Mouse (Mus musculus) forebrain, embryonic 10.5 days (tissue): Measurements from ENCODE around the gene Mvb12b. TPM values are rescaled to one million over a fixed set of nuclear protein-coding genes. Genes with fewer than 3 reads are reported as not detected.

Experiments
- DNase-seq: peaks from one replicate; pipeline ENCODE4 v3.0.0-alpha.2; 2017; ENCODE audit warnings: low spot score; ENCODE audit errors: extremely low spot score
- H3K27ac ChIP-seq: fragments of 300-500 bp; sonication (generic); 2 replicates; pipeline ENCODE4 v1.5.1; 2016; ENCODE audit warnings: mild to moderate bottlenecking
- H3K27me3 ChIP-seq: fragments of 300-500 bp; sonication (generic); 2 replicates; pipeline ENCODE4 v1.6.1; 2016; ENCODE audit warnings: mild to moderate bottlenecking; ENCODE audit not compliant: poor library complexity, severe bottlenecking
- H3K36me3 ChIP-seq: fragments of 300-500 bp; sonication (generic); replicated peaks from 2 replicates; pipeline ENCODE4 v1.6.1; 2016; ENCODE audit warnings: mild to moderate bottlenecking, moderate library complexity
- H3K4me1 ChIP-seq: fragments of 300-500 bp; sonication (generic); 2 replicates; pipeline ENCODE4 v1.6.1; 2016
- H3K4me3 ChIP-seq: fragments of 300-500 bp; sonication (generic); 2 replicates; pipeline ENCODE4 v1.5.1; 2016; ENCODE audit warnings: mild to moderate bottlenecking, moderate library complexity
- H3K9me3 ChIP-seq: fragments of 300-500 bp; sonication (generic); 2 replicates; pipeline ENCODE4 v1.6.1; 2016; ENCODE audit warnings: mild to moderate bottlenecking, moderate library complexity
- WGBS: fragments of 180-500 bp; shearing (Covaris S2); methylation state at CpG from one replicate; pipeline ENCODE4 v1.1.7; 2016; 5-methylcytosine and 5-hydroxymethylcytosine counted together
- polyA plus RNA-seq: library from polyadenylated mRNA; unstranded; fragments of >200 nt; fragmentation: Nextera tagmentation; extraction: Ambion mirVana; gene quantifications from 2 replicates; pipeline ENCODE4 v1.2.1, GENCODE M21; 2016

Mvb12b gene
- polyA plus RNA-seq = 15.7 and 15.8 TPM in 2 replicates

- DNase-seq = peak; percentile 71
- no peaks in the 10 kb centered on the region for H3K27me3 ChIP-seq
- WGBS = 4% methylated on average over 67 of the region's 67 CpGs
- peak within 1 kb of the TSS; percentile 98 for H3K27ac ChIP-seq
- peak within 1 kb of the TSS; percentile 90 for H3K4me3 ChIP-seq
- no peaks in the 10 kb centered on the region for H3K9me3 ChIP-seq
- H3K4me1 ChIP-seq = peaks cover 40% of the 10 kb centered on the region
- no peaks in the 10 kb centered on the region for H3K36me3 ChIP-seq
Measured at GRCm38 (mm10) chr2:33887328-33888099, at the start of gene Mvb12b. Gene Mvb12b, minus strand, starts transcription at chr2:33887946.

GRCm38 (mm10) chr2:33935756-33936155 is 48.0 kb upstream of the Mvb12b start:
- no peaks in the 10 kb centered on the region; the same call in 1 of the 2 replicates for H3K4me1 ChIP-seq
- H3K4me3 ChIP-seq = no peak overlapping the region
- H3K27ac ChIP-seq = no peak overlapping the region
- no peak for DNase-seq
- no peaks in the 10 kb centered on the region for H3K36me3 ChIP-seq
- H3K27me3 ChIP-seq = no peaks in the 10 kb centered on the region
- WGBS = 73% methylated on average over 9 of the region's 9 CpGs
- H3K9me3 ChIP-seq = no peaks in the 10 kb centered on the region

GRCm38 (mm10) chr2:33933606-33934510 is 46.1 kb upstream of the Mvb12b start:
- DNase-seq = no peak
- H3K36me3 ChIP-seq = no peaks in the 10 kb centered on the region
- no peaks in the 10 kb centered on the region for H3K27me3 ChIP-seq
- no peaks in the 10 kb centered on the region for H3K9me3 ChIP-seq
- WGBS = 58% methylated on average over 10 of the region's 10 CpGs
- H3K4me1 ChIP-seq = no peaks in the 10 kb centered on the region; the same call in 1 of the 2 replicates
- H3K4me3 ChIP-seq = no peak overlapping the region
- no peak overlapping the region for H3K27ac ChIP-seq

- Histone ChIP-seq H3K4me3 (no peak overlapping the region), H3K27me3 (no peaks in the 10 kb centered on the region), H3K36me3 (no peaks in the 10 kb centered on the region), H3K4me1 (no peaks in the 10 kb centered on the region; the same call in 1 of the 2 replicates), H3K9me3 (no peaks in the 10 kb centered on the region), H3K27ac (no peak overlapping the region)
- WGBS = 84% methylated on average over 5 of the region's 5 CpGs
- no peak for DNase-seq
Measured at GRCm38 (mm10) chr2:33931161-33931560, 43.4 kb upstream of the Mvb12b start.

GRCm38 (mm10) chr2:33925288-33925687 is 37.5 kb upstream of the Mvb12b start:
- Histone ChIP-seq H3K27me3 (peaks cover 39% of the 10 kb centered on the region), H3K4me3 (no peak overlapping the region), H3K9me3 (no peaks in the 10 kb centered on the region), H3K4me1 (peaks cover 8% of the 10 kb centered on the region), H3K36me3 (no peaks in the 10 kb centered on the region), H3K27ac (no peak overlapping the region)
- 78% methylated on average over 5 of the region's 5 CpGs for WGBS
- DNase-seq = no peak

- peaks cover 22% of the 10 kb centered on the region for H3K4me1 ChIP-seq
- no peak overlapping the region for H3K27ac ChIP-seq
- DNase-seq = no peak
- 84% methylated on average over 5 of the region's 5 CpGs for WGBS
- no peaks in the 10 kb centered on the region for H3K9me3 ChIP-seq
- no peaks in the 10 kb centered on the region for H3K36me3 ChIP-seq
- peaks cover 53% of the 10 kb centered on the region for H3K27me3 ChIP-seq
- no peak overlapping the region for H3K4me3 ChIP-seq
Measured at GRCm38 (mm10) chr2:33923482-33923881, 35.7 kb upstream of the Mvb12b start.

- H3K4me1 ChIP-seq = peaks cover 25% of the 10 kb centered on the region
- H3K4me3 ChIP-seq = no peak overlapping the region
- peaks cover 53% of the 10 kb centered on the region for H3K27me3 ChIP-seq
- H3K9me3 ChIP-seq = no peaks in the 10 kb centered on the region
- H3K27ac ChIP-seq = no peak overlapping the region
- DNase-seq = no peak
- no peaks in the 10 kb centered on the region for H3K36me3 ChIP-seq
- 88% methylated on average over 2 of the region's 2 CpGs for WGBS
Measured at GRCm38 (mm10) chr2:33922466-33922865, 34.7 kb upstream of the Mvb12b start.

GRCm38 (mm10) chr2:33919934-33920615 is 32.3 kb upstream of the Mvb12b start:
- DNase-seq = peak; percentile 25
- Histone ChIP-seq H3K27ac (peak overlapping the region; percentile 75), H3K36me3 (no peaks in the 10 kb centered on the region), H3K9me3 (no peaks in the 10 kb centered on the region), H3K4me1 (peaks cover 32% of the 10 kb centered on the region), H3K4me3 (peak overlapping the region; percentile 32), H3K27me3 (peaks cover 50% of the 10 kb centered on the region)
- WGBS = 20% methylated on average over 22 of the region's 22 CpGs

- Histone ChIP-seq H3K4me1 (peaks cover 32% of the 10 kb centered on the region), H3K4me3 (no peak overlapping the region), H3K9me3 (no peaks in the 10 kb centered on the region), H3K27ac (no peak overlapping the region), H3K27me3 (peaks cover 43% of the 10 kb centered on the region), H3K36me3 (no peaks in the 10 kb centered on the region)
- 81% methylated on average over 3 of the region's 3 CpGs for whole genome bisulfite sequencing
- DNase-seq = no peak
Measured at GRCm38 (mm10) chr2:33918824-33919223, 31.1 kb upstream of the Mvb12b start.

GRCm38 (mm10) chr2:33918318-33918717 is 30.6 kb upstream of the Mvb12b start:
- Histone ChIP-seq H3K4me3 (no peak overlapping the region), H3K4me1 (peaks cover 32% of the 10 kb centered on the region), H3K9me3 (no peaks in the 10 kb centered on the region), H3K27me3 (peaks cover 43% of the 10 kb centered on the region), H3K36me3 (no peaks in the 10 kb centered on the region), H3K27ac (no peak overlapping the region)
- WGBS = 70% methylated on average over 6 of the region's 6 CpGs
- peak; percentile 43 for DNase-seq

- DNase-seq = no peak
- H3K27me3 ChIP-seq = peaks cover 27% of the 10 kb centered on the region
- H3K9me3 ChIP-seq = no peaks in the 10 kb centered on the region
- H3K27ac ChIP-seq = peak overlapping the region; percentile 62
- peaks cover 34% of the 10 kb centered on the region for H3K4me1 ChIP-seq
- 33% methylated on average over 11 of the region's 11 CpGs for WGBS
- no peak overlapping the region for H3K4me3 ChIP-seq
- H3K36me3 ChIP-seq = no peaks in the 10 kb centered on the region
Measured at GRCm38 (mm10) chr2:33916603-33917002, 28.9 kb upstream of the Mvb12b start.

- 80% methylated on average over 8 of the region's 8 CpGs for WGBS
- no peak for DNase-seq
Measured at GRCm38 (mm10) chr2:33914998-33915397, 27.3 kb upstream of the Mvb12b start.

More at GRCm38 (mm10) chr2:33914998-33915397, 27.3 kb upstream of the Mvb12b start:
- H3K27ac ChIP-seq = no peak overlapping the region
- no peaks in the 10 kb centered on the region for H3K36me3 ChIP-seq
- peaks cover 11% of the 10 kb centered on the region for H3K27me3 ChIP-seq
- peaks cover 24% of the 10 kb centered on the region for H3K4me1 ChIP-seq
- no peaks in the 10 kb centered on the region for H3K9me3 ChIP-seq
- H3K4me3 ChIP-seq = no peak overlapping the region
